Mouse (Mus musculus) spleen, adult 2 months (tissue): ENCODE results near the gene Nme1.

ENCODE experiments used
- CTCF ChIP-seq: fragments of 200-500 bp; IDR thresholded peaks from 2 replicates; pipeline ENCODE4 v1.5.1; 2011; ENCODE audit warnings: mild to moderate bottlenecking, inconsistent platforms; ENCODE audit not compliant: insufficient read depth, insufficient read length, insufficient replicate concordance; ENCODE audit errors: extremely low read depth
- POLR2A ChIP-seq: fragments of 200-500 bp; IDR thresholded peaks from 2 replicates; pipeline ENCODE4 v1.6.1; 2011; ENCODE audit warnings: low read depth, low read length, inconsistent platforms

GRCm38 (mm10) chr11:93968005-93968847, at the start of gene Nme1, which contains the start of gene Gm20390:
- TF ChIP-seq POLR2A (no peak; the same call in 1 of the 2 replicates), CTCF (peak; percentile 78; the same call in 1 of the 2 replicates)
